Mouse (Mus musculus) megakaryocyte, embryonic 14.5 days (primary cell): Measurements from ENCODE around the gene Bbs1.

Experiments
- FLI1 ChIP-seq: IDR thresholded peaks from 2 replicates; pipeline ENCODE4 v1.6.1; 2012; ENCODE audit warnings: low read length, inconsistent platforms, mixed read lengths
- GATA1 ChIP-seq: IDR thresholded peaks from 3 replicates; pipeline ENCODE4 v1.6.1; 2012; ENCODE audit warnings: mixed read lengths, low read length, inconsistent platforms, borderline replicate concordance

DNA sequence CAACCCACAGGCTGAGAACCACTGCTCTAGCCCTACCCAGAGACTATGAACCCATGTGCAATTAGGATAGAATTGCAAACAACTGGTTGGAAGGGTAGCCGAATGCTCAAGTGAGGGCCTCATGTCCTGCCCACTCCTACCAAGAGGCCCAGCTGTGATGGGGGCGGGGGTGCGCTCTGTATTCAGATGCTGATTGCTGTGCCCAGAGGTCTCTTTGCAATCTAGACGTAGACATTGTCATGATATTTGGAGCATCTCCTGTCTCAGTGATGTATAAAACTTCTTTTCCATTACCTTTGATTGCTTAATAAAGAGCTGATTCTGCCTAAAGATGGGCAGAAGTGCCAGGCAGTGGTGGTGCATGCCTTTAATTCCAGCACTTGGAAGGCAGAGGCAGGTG lies 56.6 kb downstream of the Bbs1 start:
- TF ChIP-seq GATA1 (no peak), FLI1 (no peak)
